Mouse (Mus musculus) kidney, embryonic 16.5 days (tissue): Measurements from ENCODE around the gene Ifna7. TPM values are rescaled to one million over a fixed set of nuclear protein-coding genes. Genes with fewer than 3 reads are reported as not detected.

Experiments used
- ATAC-seq: fragments of 200-750 bp; cut with Nextera tagmentation; 2 replicates; pipeline ENCODE4 v1.8.0; 2017; ENCODE audit warnings: moderate TSS enrichment; ENCODE audit not compliant: low FRiP score, low TSS enrichment
- H3K27ac ChIP-seq: fragments of 300-500 bp; sonication (generic); 2 replicates; pipeline ENCODE4 v1.5.1; 2014; ENCODE audit warnings: low read length
- H3K27me3 ChIP-seq: fragments of 300-500 bp; sonication (generic); 2 replicates; pipeline ENCODE4 v1.6.1; 2014; ENCODE audit warnings: low read length, control low read depth, mixed read lengths; ENCODE audit not compliant: insufficient read depth
- H3K36me3 ChIP-seq: fragments of 300-500 bp; sonication (generic); 2 replicates; pipeline ENCODE4 v1.6.1; 2014; ENCODE audit warnings: low read length, control low read depth, mixed read lengths; ENCODE audit not compliant: insufficient read depth
- H3K4me1 ChIP-seq: fragments of 300-500 bp; sonication (generic); 2 replicates; pipeline ENCODE4 v1.6.1; 2014; ENCODE audit warnings: low read length, control low read depth, mixed read lengths; ENCODE audit not compliant: insufficient read depth
- H3K4me2 ChIP-seq: fragments of 300-500 bp; sonication (generic); replicated peaks from 2 replicates; pipeline ENCODE4 v1.6.1; 2014; ENCODE audit warnings: low read depth, low read length
- H3K4me3 ChIP-seq: fragments of 300-500 bp; sonication (generic); 2 replicates; pipeline ENCODE4 v1.5.1; 2014; ENCODE audit warnings: mild to moderate bottlenecking, low read length
- H3K9ac ChIP-seq: fragments of 300-500 bp; sonication (generic); replicated peaks from 2 replicates; pipeline ENCODE4 v1.6.1; 2014; ENCODE audit warnings: low read length
- H3K9me3 ChIP-seq: fragments of 300-500 bp; sonication (generic); 2 replicates; pipeline ENCODE4 v1.6.1; 2016; ENCODE audit warnings: low read length, control low read depth
- WGBS: fragments of 180-500 bp; shearing (Covaris S2); extraction: QIAGEN DNeasy Blood & Tissue Kit; methylation state at CpG from one replicate; pipeline ENCODE4 v1.1.7; 2014; 5-methylcytosine and 5-hydroxymethylcytosine counted together
- polyA plus RNA-seq: library from polyadenylated mRNA; unstranded; fragments of >200 nt; fragmentation: Nextera tagmentation; extraction: Ambion mirVana; gene quantifications from 2 replicates; pipeline ENCODE4 v1.2.1, GENCODE M21; 2015

The Ifna7 gene
- polyA plus RNA-seq, 1 experiment from 2014 or later: not detected

DNA sequence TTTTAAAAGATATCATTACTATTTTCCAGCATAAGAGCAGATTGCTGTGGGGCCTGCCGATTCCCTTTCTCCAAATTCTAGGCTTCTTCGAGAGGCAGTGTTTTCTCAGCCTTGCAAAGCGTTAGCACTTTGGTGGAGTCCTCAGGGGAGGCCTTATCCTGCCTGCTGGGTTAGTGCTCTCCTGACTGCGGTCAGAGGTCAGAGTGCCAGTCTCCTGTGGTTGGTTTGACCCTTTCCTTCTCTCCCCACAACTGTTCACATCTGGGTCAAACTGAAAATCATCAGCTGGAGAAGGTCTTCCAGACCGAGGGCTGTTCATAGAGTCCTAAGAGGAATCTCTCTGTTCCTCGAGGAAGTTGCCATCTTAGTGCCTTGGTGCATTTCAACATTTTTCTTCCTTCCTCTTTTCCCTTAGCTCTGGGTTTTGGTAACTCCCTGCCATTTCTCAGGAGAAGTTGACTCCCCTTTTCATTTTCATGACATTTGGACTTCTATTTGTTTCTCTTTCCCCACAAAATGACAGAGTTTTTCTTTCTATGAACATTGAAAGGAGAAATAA, 49.1 kb downstream of the Ifna7 start:
- Histone ChIP-seq H3K4me2 (no peak overlapping the region), H3K27ac (no peak overlapping the region), H3K4me3 (no peak overlapping the region), H3K27me3 (peaks cover 13% of the 10 kb centered on the region), H3K9me3 (no peaks in the 10 kb centered on the region), H3K4me1 (peaks cover 8% of the 10 kb centered on the region; the same call in 1 of the 2 replicates), H3K9ac (no peak overlapping the region), H3K36me3 (no peaks in the 10 kb centered on the region)
- ATAC-seq: no peak
- 48% methylated on average over 6 of the region's 6 CpGs for WGBS

Other genes starting within 250 kb of the Ifna7 start
- gene Ifna14, start 244.4 kb upstream of the Ifna7 start, polyA plus RNA-seq: not detected in 2 replicates
- not detected in 2 replicates for gene Ifna9, start 223.8 kb upstream of the Ifna7 start, polyA plus RNA-seq
- gene Ifna12, start 212.9 kb upstream of the Ifna7 start, polyA plus RNA-seq: not detected in 2 replicates
- not detected in 2 replicates for gene C87499, start 181.8 kb upstream of the Ifna7 start, polyA plus RNA-seq
- gene Ifna13, start 171.8 kb upstream of the Ifna7 start, polyA plus RNA-seq: not detected in 2 replicates
- not detected in 2 replicates for gene Ifna16, start 139.3 kb upstream of the Ifna7 start, polyA plus RNA-seq
- gene Ifna2, start 132.3 kb upstream of the Ifna7 start, polyA plus RNA-seq: not detected in 2 replicates
- not detected in 2 replicates for gene Ifnab, start 124.9 kb upstream of the Ifna7 start, polyA plus RNA-seq
- gene Gm26566, start 94.4 kb upstream of the Ifna7 start, polyA plus RNA-seq: 1.3 and 1.4 TPM in 2 replicates
- gene Klhl9, start 93.8 kb upstream of the Ifna7 start, polyA plus RNA-seq: 95.4 and 97.6 TPM in 2 replicates
- gene Gm13271, start 61.4 kb upstream of the Ifna7 start, polyA plus RNA-seq: not detected in 2 replicates
- 0.31 and 0.36 TPM in 2 replicates for gene Gm13283, start 56.1 kb upstream of the Ifna7 start, polyA plus RNA-seq
- gene Gm13290, start 42.4 kb upstream of the Ifna7 start, polyA plus RNA-seq: not detected in 2 replicates
- not detected in 2 replicates for gene Gm13289, start 39.3 kb upstream of the Ifna7 start, polyA plus RNA-seq
- gene Gm13272, start 36.4 kb upstream of the Ifna7 start, polyA plus RNA-seq: not detected in 2 replicates
- gene Ifnz, start 34.1 kb upstream of the Ifna7 start, polyA plus RNA-seq: 0.58 TPM in 1 of 2 replicates, not detected in the other
- 0.37 TPM in 1 of 2 replicates, not detected in the other for gene Gm13276, start 30.5 kb upstream of the Ifna7 start, polyA plus RNA-seq
- not detected in 2 replicates for gene Gm13277, start 27.6 kb upstream of the Ifna7 start, polyA plus RNA-seq
- not detected in 2 replicates for gene Gm13278, start 24.7 kb upstream of the Ifna7 start, polyA plus RNA-seq
- gene Gm13275, start 21.7 kb upstream of the Ifna7 start, polyA plus RNA-seq: not detected in 2 replicates
- gene Gm13279, start 18.8 kb upstream of the Ifna7 start, polyA plus RNA-seq: not detected in 2 replicates
- 0.96 and 1.8 TPM in 2 replicates for gene Gm13285, start 16.6 kb upstream of the Ifna7 start, polyA plus RNA-seq
- gene Gm13287, start 13.0 kb upstream of the Ifna7 start, polyA plus RNA-seq: not detected in 2 replicates
- gene Gm13288, start 10.7 kb upstream of the Ifna7 start, polyA plus RNA-seq: 0.05 TPM in 1 of 2 replicates, not detected in the other
- not detected in 2 replicates for gene Ifna11, start 3.7 kb downstream of the Ifna7 start, polyA plus RNA-seq
- gene Ifna6, start 11.2 kb downstream of the Ifna7 start, polyA plus RNA-seq: not detected in 2 replicates
- not detected in 2 replicates for gene Ifna5, start 19.3 kb downstream of the Ifna7 start, polyA plus RNA-seq
- not detected in 2 replicates for gene Ifna4, start 25.6 kb downstream of the Ifna7 start, polyA plus RNA-seq
- gene Ifna1, start 33.9 kb downstream of the Ifna7 start, polyA plus RNA-seq: not detected in 2 replicates
- not detected in 2 replicates for gene Ifne, start 64.0 kb downstream of the Ifna7 start, polyA plus RNA-seq